Mouse (Mus musculus): Measurements from ENCODE around the gene Dscam. TPM values are rescaled to one million over a fixed set of nuclear protein-coding genes. Genes with fewer than 3 reads are reported as not detected.

Dscam gene
- total RNA-seq, 2 experiments from 2014 or later, result 0.02 TPM; not detected in 1

DNA sequence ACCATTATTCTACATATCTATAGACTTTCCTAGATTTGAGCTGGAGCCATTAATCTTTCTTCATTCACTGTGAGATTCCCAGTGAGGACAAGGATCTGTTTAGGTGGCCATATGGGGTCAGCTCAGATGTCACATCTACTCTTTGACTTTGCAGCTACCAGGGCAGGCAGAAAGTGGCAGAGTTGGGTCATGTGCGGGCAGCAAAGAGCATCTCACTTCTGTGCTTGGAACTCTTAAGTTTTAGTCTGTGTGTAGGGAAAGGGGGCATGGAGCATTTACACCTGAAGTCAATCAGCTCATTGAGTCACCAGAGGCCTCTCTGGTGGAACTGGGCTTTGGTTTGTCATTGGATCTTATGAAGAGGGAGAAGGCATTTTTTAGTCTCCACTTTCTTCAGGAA is 612.2 kb downstream of the Dscam start:
- intact Hi-C loops (cut with DNase I; ENCODE audit: low total_unique reads), result no loop called here

DNA sequence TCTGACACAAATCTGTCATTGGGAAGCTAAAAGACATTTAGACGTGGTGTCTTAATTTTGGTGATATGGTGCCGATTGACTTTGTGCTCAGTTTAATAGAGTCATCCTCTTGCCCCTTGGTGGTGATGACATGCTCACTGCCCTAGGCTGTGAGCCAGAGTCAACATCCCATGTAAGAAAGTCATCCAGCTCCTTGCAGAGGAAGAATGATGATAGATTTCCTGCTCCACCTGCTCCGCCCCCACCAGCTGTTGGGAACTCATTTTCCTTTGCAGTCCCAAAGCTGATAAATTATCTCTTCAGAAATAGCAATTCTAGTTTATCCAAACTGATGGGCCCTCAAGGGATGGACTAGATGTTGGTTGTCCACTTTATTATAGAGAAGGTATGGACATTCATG is 613.9 kb downstream of the Dscam start:
- intact Hi-C loops (cut with DNase I; ENCODE audit: low total_unique reads), result no loop called here
- DNase-seq, result no peak

More for the DNA sequence above, 612.2 kb downstream of the Dscam start:
- DNase-seq, result no peak

DNA sequence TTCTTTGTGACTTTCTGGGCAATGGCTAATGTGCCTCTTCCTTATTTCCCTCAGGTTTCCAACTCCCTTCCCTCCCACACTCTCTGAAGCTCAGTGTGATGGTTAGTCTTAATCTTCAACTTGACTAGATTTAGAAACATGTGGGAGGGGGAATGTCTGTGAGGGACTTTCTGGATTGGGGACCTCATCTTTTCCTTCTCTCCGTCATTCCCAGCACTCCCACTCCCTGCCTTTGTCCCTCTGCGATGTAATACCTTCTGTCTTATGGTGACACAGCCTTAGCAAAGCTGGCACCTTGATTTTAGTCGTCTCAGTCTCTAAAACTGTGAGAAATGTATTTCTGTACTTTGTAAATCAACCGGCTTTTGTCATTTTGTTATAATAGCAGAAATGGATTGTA is 615.1 kb downstream of the Dscam start:
- DNase-seq, result no peak
- intact Hi-C loops (cut with DNase I; ENCODE audit: low total_unique reads), result no loop called here

DNA sequence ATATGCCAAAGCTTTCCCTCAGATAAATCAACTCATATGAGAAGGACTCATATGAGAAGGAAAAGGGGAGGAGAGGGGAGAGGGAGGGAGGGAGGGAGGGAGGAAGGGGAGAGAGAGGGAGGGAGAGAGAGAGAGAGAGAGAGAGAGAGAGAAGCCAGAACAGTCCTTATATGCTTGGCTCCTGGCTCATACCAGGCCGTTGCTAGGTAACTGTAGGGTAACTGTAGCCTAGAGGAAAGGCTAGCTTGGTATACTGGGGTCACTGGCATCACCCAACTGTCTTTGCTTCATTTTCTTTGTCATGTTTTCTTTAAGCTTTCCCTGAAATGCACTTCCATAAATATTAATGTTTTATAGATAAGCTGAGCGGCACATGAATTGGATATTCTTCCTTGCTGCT is 617.9 kb downstream of the Dscam start:
- DNase-seq, result no peak
- intact Hi-C loops (cut with DNase I; ENCODE audit: low total_unique reads), result no loop called here

DNA sequence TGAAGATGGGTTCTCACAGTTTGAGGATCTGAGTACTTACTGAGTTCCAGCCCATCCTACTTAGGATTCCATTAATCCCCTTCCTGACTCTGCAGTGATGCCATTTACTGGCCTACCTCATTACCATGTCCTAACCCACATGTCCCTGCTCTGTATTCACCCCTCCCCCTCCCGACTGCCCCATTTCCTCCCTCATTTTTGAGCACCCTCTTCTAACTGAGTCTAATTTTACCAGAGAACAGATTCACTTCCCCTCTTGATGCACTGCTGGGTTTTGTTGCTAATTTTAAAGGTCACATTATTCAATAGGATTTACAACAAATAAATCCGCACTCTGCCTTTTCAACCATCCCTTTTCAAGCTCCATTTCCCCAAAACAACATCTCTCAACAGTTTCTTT is 629.5 kb downstream of the Dscam start:
- DNase-seq, result no peak
- intact Hi-C loops (cut with DNase I; ENCODE audit: low total_unique reads), result no loop called here

Other genes starting within 250 kb of the Dscam start
- gene Bace2, start 186.0 kb upstream of the Dscam start, total RNA-seq (2021), result 10 to 100 TPM in 1 of 2 experiments, 1 to 10 TPM in 1; 6.1 to 10.2 TPM

Measured in gastrocnemius, postnatal 14 days (tissue).